Comparison of ENCODE assay signal across 16 mouse cellular contexts in genomic region chr14:98505321-98505720, GRCm38 (mm10).
"Had no signal": no experiment of that assay in that cellular context is flagged by ENCODE, and none has a peak within 500 bp of the region (broad histone marks: within the 10 kb centered on the region; RNA-seq: fewer than 3 reads in every experiment).

No protein-coding gene starts in this region.

- H3K9ac ChIP-seq: intestine, embryonic 15.5 days; kidney, embryonic 15.5 days; limb, embryonic 13.5 days; liver, embryonic 14.5 days; lung, embryonic 15.5 days; midbrain, embryonic 12.5 days; neural tube, embryonic 13.5 days had no signal

- H3K9me3 ChIP-seq: intestine, embryonic 15.5 days; kidney, embryonic 15.5 days; limb, embryonic 13.5 days; lung, embryonic 15.5 days; midbrain, embryonic 12.5 days; neural tube, embryonic 13.5 days had no signal

- DNase-seq: kidney, adult 18-20 months; kidney, postnatal 36 days; left cerebral cortex, postnatal 4 days; retina, postnatal 1 day; right cerebral cortex, postnatal 4 days; thymus, postnatal 14 days had no signal

- H3K36me3 ChIP-seq: intestine, embryonic 15.5 days; kidney, embryonic 15.5 days; limb, embryonic 13.5 days; lung, embryonic 15.5 days; midbrain, embryonic 12.5 days; neural tube, embryonic 13.5 days had no signal

- H3K27me3 ChIP-seq: intestine, embryonic 15.5 days; kidney, embryonic 15.5 days; limb, embryonic 13.5 days; lung, embryonic 15.5 days; midbrain, embryonic 12.5 days; neural tube, embryonic 13.5 days had no signal

- H3K27ac ChIP-seq: intestine, embryonic 15.5 days; kidney, embryonic 15.5 days; layer of hippocampus, adult 2 months; limb, embryonic 13.5 days; liver, embryonic 14.5 days; lung, embryonic 15.5 days; midbrain, embryonic 12.5 days; neural tube, embryonic 13.5 days; stomach, postnatal 0 days had no signal

- H3K4me2 ChIP-seq: intestine, embryonic 15.5 days; kidney, embryonic 15.5 days; limb, embryonic 13.5 days; lung, embryonic 15.5 days; midbrain, embryonic 12.5 days; neural tube, embryonic 13.5 days had no signal

- H3K4me3 ChIP-seq: intestine, embryonic 15.5 days; kidney, embryonic 15.5 days; layer of hippocampus, adult 2 months; limb, embryonic 13.5 days; lung, embryonic 15.5 days; midbrain, embryonic 12.5 days; neural tube, embryonic 13.5 days had no signal

- H3K4me1 ChIP-seq: intestine, embryonic 15.5 days; lung, embryonic 15.5 days; midbrain, embryonic 12.5 days had no signal

- ATAC-seq: intestine, embryonic 15.5 days; midbrain, embryonic 16.5 days had no signal
